Mouse (Mus musculus) kidney, embryonic 16.5 days (tissue): Measurements from ENCODE around the gene Olfr1413. TPM values are rescaled to one million over a fixed set of nuclear protein-coding genes. Genes with fewer than 3 reads are reported as not detected.

Source experiments
- ATAC-seq: fragments of 200-750 bp; cut with Nextera tagmentation; 2 replicates; pipeline ENCODE4 v1.8.0; 2017; ENCODE audit warnings: moderate TSS enrichment; ENCODE audit not compliant: low FRiP score, low TSS enrichment
- H3K27ac ChIP-seq: fragments of 300-500 bp; sonication (generic); 2 replicates; pipeline ENCODE4 v1.5.1; 2014; ENCODE audit warnings: low read length
- H3K27me3 ChIP-seq: fragments of 300-500 bp; sonication (generic); 2 replicates; pipeline ENCODE4 v1.6.1; 2014; ENCODE audit warnings: low read length, control low read depth, mixed read lengths; ENCODE audit not compliant: insufficient read depth
- H3K36me3 ChIP-seq: fragments of 300-500 bp; sonication (generic); 2 replicates; pipeline ENCODE4 v1.6.1; 2014; ENCODE audit warnings: low read length, control low read depth, mixed read lengths; ENCODE audit not compliant: insufficient read depth
- H3K4me1 ChIP-seq: fragments of 300-500 bp; sonication (generic); 2 replicates; pipeline ENCODE4 v1.6.1; 2014; ENCODE audit warnings: low read length, control low read depth, mixed read lengths; ENCODE audit not compliant: insufficient read depth
- H3K4me2 ChIP-seq: fragments of 300-500 bp; sonication (generic); replicated peaks from 2 replicates; pipeline ENCODE4 v1.6.1; 2014; ENCODE audit warnings: low read depth, low read length
- H3K4me3 ChIP-seq: fragments of 300-500 bp; sonication (generic); 2 replicates; pipeline ENCODE4 v1.5.1; 2014; ENCODE audit warnings: mild to moderate bottlenecking, low read length
- H3K9ac ChIP-seq: fragments of 300-500 bp; sonication (generic); replicated peaks from 2 replicates; pipeline ENCODE4 v1.6.1; 2014; ENCODE audit warnings: low read length
- H3K9me3 ChIP-seq: fragments of 300-500 bp; sonication (generic); 2 replicates; pipeline ENCODE4 v1.6.1; 2016; ENCODE audit warnings: low read length, control low read depth
- WGBS: fragments of 180-500 bp; shearing (Covaris S2); extraction: QIAGEN DNeasy Blood & Tissue Kit; methylation state at CpG from one replicate; pipeline ENCODE4 v1.1.7; 2014; 5-methylcytosine and 5-hydroxymethylcytosine counted together
- polyA plus RNA-seq: library from polyadenylated mRNA; unstranded; fragments of >200 nt; fragmentation: Nextera tagmentation; extraction: Ambion mirVana; gene quantifications from 2 replicates; pipeline ENCODE4 v1.2.1, GENCODE M21; 2015

Gene Olfr1413
- polyA plus RNA-seq, 1 experiment from 2014 or later: not detected

DNA sequence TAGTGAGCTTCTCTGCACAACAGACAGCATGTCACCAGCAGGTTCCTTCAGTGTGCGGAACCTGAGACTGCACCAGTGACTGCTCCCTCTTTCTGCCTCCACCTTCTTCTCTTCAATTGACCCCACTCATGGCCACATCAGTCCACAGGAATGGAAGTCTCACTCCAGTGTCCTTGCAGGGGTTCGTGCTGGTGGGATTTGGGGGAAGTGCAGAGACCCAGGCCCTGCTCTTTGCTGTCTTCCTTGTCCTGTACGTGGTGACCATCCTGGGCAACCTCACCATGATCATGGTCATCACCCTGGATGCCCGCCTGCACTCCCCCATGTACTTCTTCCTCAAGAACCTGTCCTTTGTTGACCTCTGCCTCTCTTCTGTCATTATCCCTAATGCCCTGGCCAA lies 36.6 kb downstream of the Olfr1413 start:
- Histone ChIP-seq H3K9ac (no peak overlapping the region), H3K4me2 (no peak overlapping the region), H3K27ac (no peak overlapping the region), H3K36me3 (no peaks in the 10 kb centered on the region), H3K4me3 (no peak overlapping the region), H3K9me3 (no peaks in the 10 kb centered on the region), H3K4me1 (no peaks in the 10 kb centered on the region), H3K27me3 (0 out of 2 replicates have a peak, but pooled peaks cover 2% of the 10 kb centered on the region)
- ATAC-seq: no peak
- 75% methylated on average over 4 of the region's 4 CpGs for WGBS

DNA sequence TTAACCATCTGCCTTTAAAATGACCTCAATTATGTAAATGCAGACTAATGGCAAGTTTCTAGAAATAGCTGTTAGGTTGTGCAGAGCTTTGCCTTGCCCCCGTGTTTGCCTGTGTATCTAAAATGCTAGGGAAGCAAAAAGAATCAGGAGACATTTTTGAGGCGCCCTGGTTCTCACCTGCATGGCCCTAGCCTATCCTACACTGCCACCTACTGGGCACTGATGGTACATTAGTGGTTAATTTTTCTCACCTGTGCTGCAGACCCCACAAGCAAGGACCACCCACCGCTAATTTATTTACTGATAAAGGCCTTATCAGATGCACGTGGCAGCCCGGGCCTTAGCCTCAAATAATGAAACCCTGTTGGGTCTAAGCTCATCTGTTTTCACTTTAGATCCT lies 39.9 kb downstream of the Olfr1413 start:
- ATAC-seq: no peak
- H3K9ac ChIP-seq: no peak overlapping the region
- no peak overlapping the region for H3K4me2 ChIP-seq
- 8% methylated on average over 5 of the region's 5 CpGs for WGBS
- no peaks in the 10 kb centered on the region for H3K9me3 ChIP-seq
- H3K36me3 ChIP-seq: no peaks in the 10 kb centered on the region
- H3K27ac ChIP-seq: no peak overlapping the region
- 0 out of 2 replicates have a peak, but pooled peaks cover 2% of the 10 kb centered on the region for H3K27me3 ChIP-seq
- no peaks in the 10 kb centered on the region for H3K4me1 ChIP-seq
- H3K4me3 ChIP-seq: no peak overlapping the region

DNA sequence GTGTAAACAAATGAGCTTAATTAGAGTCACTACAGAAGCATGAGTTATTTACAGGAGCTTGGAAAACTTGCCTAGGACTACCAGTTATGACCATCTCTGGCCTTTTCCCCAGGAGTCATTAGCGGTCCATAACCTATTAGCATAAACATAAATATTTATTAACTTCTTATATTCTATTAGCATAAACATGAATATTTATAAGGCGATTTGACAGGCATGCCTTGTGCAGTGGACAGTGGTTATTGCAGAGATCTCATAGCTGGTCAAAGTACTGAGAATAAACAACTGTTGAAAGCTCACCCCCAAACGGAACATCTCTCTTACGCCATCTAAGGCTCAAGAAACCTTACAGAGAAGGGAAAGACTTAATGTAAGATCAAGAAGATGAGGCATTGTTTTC lies 42.1 kb downstream of the Olfr1413 start:
- no peak overlapping the region for H3K27ac ChIP-seq
- no peak for ATAC-seq

DNA sequence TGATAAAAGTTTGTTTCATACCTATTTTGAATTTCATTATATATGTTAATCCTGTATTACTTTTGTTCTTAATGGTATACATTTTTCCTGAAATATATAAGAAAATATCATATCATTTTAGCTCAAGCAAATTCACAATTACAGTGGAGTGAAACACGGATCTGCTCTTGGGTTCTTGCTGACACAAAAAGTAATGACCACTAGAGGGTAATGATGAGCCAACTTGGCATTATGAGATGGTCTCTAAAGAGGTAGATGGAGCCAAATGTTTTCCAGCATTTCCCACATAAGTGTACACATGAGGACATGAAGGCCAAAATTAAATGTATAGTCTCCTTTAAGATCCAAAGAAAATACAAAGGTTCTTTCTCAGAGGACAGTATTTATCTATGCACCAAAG lies 43.4 kb downstream of the Olfr1413 start:
- Histone ChIP-seq H3K27me3 (0 out of 2 replicates have a peak, but pooled peaks cover 2% of the 10 kb centered on the region), H3K9ac (no peak overlapping the region), H3K9me3 (no peaks in the 10 kb centered on the region), H3K4me1 (no peaks in the 10 kb centered on the region), H3K4me2 (no peak overlapping the region), H3K27ac (no peak overlapping the region), H3K4me3 (no peak overlapping the region), H3K36me3 (no peaks in the 10 kb centered on the region)
- no peak for ATAC-seq
- 8% methylated on average over 1 of the region's 1 CpGs for WGBS

More for the DNA sequence above, 42.1 kb downstream of the Olfr1413 start:
- no peaks in the 10 kb centered on the region for H3K9me3 ChIP-seq
- whole genome bisulfite sequencing: 41% methylated on average over 4 of the region's 4 CpGs
- H3K27me3 ChIP-seq: 0 out of 2 replicates have a peak, but pooled peaks cover 2% of the 10 kb centered on the region
- H3K36me3 ChIP-seq: no peaks in the 10 kb centered on the region
- no peaks in the 10 kb centered on the region for H3K4me1 ChIP-seq
- H3K4me2 ChIP-seq: no peak overlapping the region
- no peak overlapping the region for H3K9ac ChIP-seq
- no peak overlapping the region for H3K4me3 ChIP-seq

DNA sequence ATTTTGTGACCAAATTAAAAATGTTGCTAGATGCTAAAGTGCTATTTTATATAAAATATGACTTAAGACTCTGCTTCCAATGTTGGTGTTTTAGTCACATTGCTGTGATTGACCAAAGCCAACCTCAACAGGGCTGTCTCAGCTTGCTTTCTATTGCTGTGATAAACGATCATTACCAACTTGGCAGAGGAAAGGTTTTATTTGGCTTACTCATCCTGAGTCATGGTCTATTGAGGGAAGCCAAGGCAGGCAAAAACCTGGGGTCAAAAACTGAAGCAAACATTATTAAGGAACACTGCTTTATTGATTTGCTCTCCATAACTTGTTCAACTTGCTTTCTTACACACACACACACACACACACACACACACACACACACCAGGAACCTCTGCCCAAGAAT lies 44.9 kb downstream of the Olfr1413 start:
- 88% methylated on average over 1 of the region's 1 CpGs for WGBS
- H3K27ac ChIP-seq: no peak overlapping the region

DNA sequence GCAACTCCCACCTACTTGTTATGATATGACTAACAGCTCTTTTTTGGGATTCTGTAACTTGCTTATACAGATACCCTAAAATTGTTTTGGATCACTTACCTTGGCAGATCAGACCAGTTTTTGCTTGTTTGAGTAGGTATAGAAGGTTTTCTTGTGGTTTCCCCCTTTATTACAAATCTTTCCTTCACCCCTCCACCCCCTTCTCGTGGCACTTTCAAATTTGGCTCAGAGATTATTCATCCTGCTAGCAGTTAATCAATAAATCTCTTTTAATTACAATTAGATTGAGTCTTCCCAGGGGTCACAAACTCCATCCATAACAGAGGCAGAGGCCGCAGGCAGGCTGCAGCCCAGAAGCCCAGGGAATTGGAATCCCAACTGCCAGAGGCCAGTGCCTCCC lies 46.4 kb downstream of the Olfr1413 start, which contains the start of gene Olfr12:
Gene Olfr12 (plus strand): TSS at position 301 of the 400 bp plus-strand sequence.
- Histone ChIP-seq H3K27me3 (peaks cover 2% of the 10 kb centered on the region; the same call in 1 of the 2 replicates), H3K9me3 (no peaks in the 10 kb centered on the region), H3K36me3 (no peaks in the 10 kb centered on the region), H3K4me1 (no peaks in the 10 kb centered on the region), H3K4me3 (no peak within 1 kb of the TSS), H3K27ac (no peak within 1 kb of the TSS), H3K4me2 (no peak within 1 kb of the TSS), H3K9ac (no peak within 1 kb of the TSS)
- ATAC-seq: no peak
- 53% methylated on average over 2 of the region's 2 CpGs for WGBS

More for the DNA sequence above, 44.9 kb downstream of the Olfr1413 start:
- Histone ChIP-seq H3K4me1 (no peaks in the 10 kb centered on the region), H3K27me3 (0 out of 2 replicates have a peak, but pooled peaks cover 2% of the 10 kb centered on the region), H3K4me3 (no peak overlapping the region), H3K9me3 (no peaks in the 10 kb centered on the region), H3K4me2 (no peak overlapping the region), H3K36me3 (no peaks in the 10 kb centered on the region), H3K9ac (no peak overlapping the region)
- ATAC-seq: no peak

DNA sequence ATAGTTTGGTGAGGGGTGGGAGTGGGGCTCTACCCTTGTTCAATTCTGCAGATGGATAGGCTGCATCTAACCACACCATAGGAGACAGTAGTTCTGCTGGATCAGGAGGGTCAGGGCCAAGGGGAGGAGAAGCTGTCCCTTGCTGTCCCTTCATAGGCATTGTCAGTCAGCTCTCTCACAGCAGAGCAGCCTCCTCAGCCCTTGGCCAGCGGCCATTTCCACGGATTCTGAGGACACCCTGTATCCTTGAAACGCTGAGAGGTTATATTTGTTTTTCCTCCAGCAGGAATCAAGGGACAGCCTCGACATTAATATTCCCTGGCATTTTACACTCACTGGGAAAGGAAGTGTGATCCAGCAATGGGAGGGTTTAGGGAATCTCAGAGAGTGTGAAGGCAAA lies 47.2 kb downstream of the Olfr1413 start:
- Histone ChIP-seq H3K27me3 (peaks cover 2% of the 10 kb centered on the region; the same call in 1 of the 2 replicates), H3K27ac (no peak overlapping the region), H3K4me1 (no peaks in the 10 kb centered on the region), H3K36me3 (no peaks in the 10 kb centered on the region), H3K9me3 (no peaks in the 10 kb centered on the region), H3K9ac (no peak overlapping the region), H3K4me3 (no peak overlapping the region), H3K4me2 (no peak overlapping the region)
- WGBS: 54% methylated on average over 4 of the region's 4 CpGs
- ATAC-seq: no peak

Other genes with a start within 250 kb of the Olfr1413 start
- gene Ndufa10, start 97.5 kb upstream of the Olfr1413 start, polyA plus RNA-seq: 348 and 378 TPM in 2 replicates
- gene Olfr1416, start 86.2 kb upstream of the Olfr1413 start, polyA plus RNA-seq: not detected in 2 replicates
- gene Olfr1415, start 75.2 kb upstream of the Olfr1413 start, polyA plus RNA-seq: not detected in 2 replicates
- not detected in 2 replicates for gene Olfr1414, start 52.7 kb upstream of the Olfr1413 start, polyA plus RNA-seq
- gene Olfr1412, start 14.5 kb downstream of the Olfr1413 start, polyA plus RNA-seq: not detected in 2 replicates
- not detected in 2 replicates for gene Olfr1411, start 23.1 kb downstream of the Olfr1413 start, polyA plus RNA-seq
- gene Olfr1410, start 34.5 kb downstream of the Olfr1413 start, polyA plus RNA-seq: not detected in 2 replicates
- not detected in 2 replicates for gene Olfr12, start 46.5 kb downstream of the Olfr1413 start, polyA plus RNA-seq
- gene Cops9, start 70.7 kb downstream of the Olfr1413 start, polyA plus RNA-seq: 369 and 396 TPM in 2 replicates
- gene Otos, start 77.5 kb downstream of the Olfr1413 start, polyA plus RNA-seq: 0.64 and 0.72 TPM in 2 replicates